Mouse (Mus musculus): ENCODE data around the gene Gad2. TPM values are rescaled to one million over a fixed set of nuclear protein-coding genes. Genes with fewer than 3 reads are reported as not detected.

Gad2 gene
- not detected for total RNA-seq (2023)

GRCm38 (mm10) chr2:22621828-22622731, at the start of gene Gad2:
Gad2 (plus strand) TSS chr2:22622205.

Other genes starting within 250 kb of the Gad2 start
- 217 TPM for gene Apbb1ip, start 151.9 kb downstream of the Gad2 start, total RNA-seq (2023)

Data from CD4-positive naive resting alpha-beta T cell, adult 57 days (primary cell).